Mouse (Mus musculus) erythroblast, embryonic 14.5 days (primary cell): ENCODE measurements around the gene Nol10.

Experiments used
- GATA1 ChIP-seq: IDR thresholded peaks from 2 replicates; pipeline ENCODE4 v1.6.1; 2012; ENCODE audit warnings: low read length, inconsistent platforms, mixed read lengths
- TAL1 ChIP-seq: IDR thresholded peaks from 3 replicates; pipeline ENCODE4 v1.6.1; 2012; ENCODE audit warnings: low read length, inconsistent platforms, mixed read lengths

DNA sequence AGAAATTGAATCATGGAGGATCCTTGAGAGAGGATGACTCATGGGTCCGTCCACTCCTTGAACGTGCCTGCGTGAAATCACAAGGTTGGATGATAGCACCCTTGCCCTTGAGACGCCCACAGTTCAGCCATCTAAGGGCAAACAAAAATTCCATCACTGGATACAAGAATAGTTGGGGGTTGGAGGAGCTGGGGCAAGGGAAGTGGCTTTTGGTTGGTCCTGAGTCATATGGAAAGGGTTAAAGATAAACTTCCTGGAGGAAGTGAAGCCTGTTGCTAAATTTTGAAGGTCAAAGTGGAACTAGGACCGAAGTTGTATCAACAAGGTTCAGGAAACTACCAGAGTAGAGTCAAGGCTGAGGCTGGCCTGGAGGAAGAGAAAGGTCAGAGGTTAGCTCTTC lies 106.8 kb downstream of the Nol10 start:
- TF ChIP-seq GATA1 (no peak), TAL1 (no peak)
